30 mouse cellular contexts compared by ENCODE assay signal in genomic region chr12:65425440-65425839, GRCm38 (mm10).
"Had no signal": no experiment of that assay in that cellular context is flagged by ENCODE, and none has a peak within 500 bp of the region (broad histone marks: within the 10 kb centered on the region; RNA-seq: fewer than 3 reads in every experiment).

No protein-coding gene starts in this region.

- H3K4me1 ChIP-seq: heart, embryonic 10.5 days; heart, embryonic 12.5 days; heart, embryonic 13.5 days; heart, embryonic 15.5 days; hindbrain, embryonic 12.5 days; hindbrain, embryonic 15.5 days; intestine, embryonic 15.5 days; kidney, embryonic 15.5 days had no signal

- H3K36me3 ChIP-seq: heart, embryonic 10.5 days; heart, embryonic 12.5 days; heart, embryonic 13.5 days; heart, embryonic 15.5 days; hindbrain, embryonic 10.5 days; hindbrain, embryonic 12.5 days; hindbrain, embryonic 13.5 days; hindbrain, embryonic 15.5 days; intestine, embryonic 15.5 days; kidney, embryonic 15.5 days had no signal

- H3K4me3 ChIP-seq: heart, embryonic 10.5 days; heart, embryonic 12.5 days; heart, embryonic 13.5 days; heart, embryonic 15.5 days; hindbrain, embryonic 10.5 days; hindbrain, embryonic 12.5 days; hindbrain, embryonic 13.5 days; hindbrain, embryonic 15.5 days; intestine, embryonic 15.5 days; kidney, embryonic 15.5 days; layer of hippocampus, adult 2 months had no signal

- H3K27ac ChIP-seq: heart, embryonic 10.5 days; heart, embryonic 13.5 days; heart, embryonic 15.5 days; hindbrain, embryonic 10.5 days; hindbrain, embryonic 12.5 days; hindbrain, embryonic 13.5 days; hindbrain, embryonic 14.5 days; hindbrain, embryonic 15.5 days; hindbrain, postnatal 0 days; intestine, embryonic 15.5 days; kidney, embryonic 15.5 days; kidney, postnatal 0 days; layer of hippocampus, adult 2 months had no signal

- H3K9ac ChIP-seq: heart, embryonic 12.5 days; heart, embryonic 13.5 days; heart, embryonic 15.5 days; hindbrain, embryonic 12.5 days; hindbrain, embryonic 13.5 days; hindbrain, embryonic 14.5 days; hindbrain, embryonic 15.5 days; intestine, embryonic 15.5 days; kidney, embryonic 15.5 days had no signal

- H3K27me3 ChIP-seq: heart, embryonic 12.5 days; heart, embryonic 13.5 days; heart, embryonic 15.5 days; hindbrain, embryonic 12.5 days; hindbrain, embryonic 13.5 days; hindbrain, embryonic 15.5 days; intestine, embryonic 15.5 days; kidney, embryonic 15.5 days had no signal

- DNase-seq: heart, postnatal 10 days; heart, postnatal 14 days; heart, postnatal 36 days; heart, postnatal 4 days; kidney, adult 11 months; kidney, adult 18-20 months; kidney, adult 2 months; kidney, adult 8-10 months; kidney, adult 9 months; kidney, postnatal 10 days; kidney, postnatal 14 days; kidney, postnatal 25 days; kidney, postnatal 36 days; kidney, postnatal 4 days; layer of hippocampus, adult 9-11 months; layer of hippocampus, postnatal 36 days had no signal

- H3K9me3 ChIP-seq: heart, embryonic 10.5 days; heart, embryonic 12.5 days; heart, embryonic 13.5 days; heart, embryonic 15.5 days; hindbrain, embryonic 10.5 days; hindbrain, embryonic 12.5 days; hindbrain, embryonic 13.5 days; hindbrain, embryonic 15.5 days; intestine, embryonic 15.5 days; kidney, embryonic 15.5 days had no signal
